Mouse (Mus musculus): ENCODE measurements around the gene Mctp2.

- no peak for TF ChIP-seq POLR2A (IDR thresholded peaks at IDR 0.05; ENCODE audit: low read depth, low read length)
- TF ChIP-seq CTCF (IDR thresholded peaks at IDR 0.05; ENCODE audit: borderline replicate concordance, insufficient read depth, low read length), result no peak
These were observed 191.3 kb downstream of the Mctp2 start for GRCm38 (mm10) chr7:72115073-72115472.
